Mouse (Mus musculus) thymus, postnatal 14 days (tissue): Measurements from ENCODE around the gene Setd3.
A peak's percentile ranks its signal among the peaks of the same experiment; 100 is the strongest.

ENCODE experiments used
- DNase-seq: peaks from one replicate; pipeline ENCODE4 v3.0.0; 2021

Setd3 gene

DNA sequence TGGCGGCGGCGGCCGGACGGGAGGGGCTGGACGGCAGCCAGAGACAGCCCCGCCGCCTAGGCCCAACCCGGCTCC lies at the start of gene Setd3:
Gene Setd3, minus strand, starts transcription at position 69 of the 75 bp plus-strand sequence.
- DNase-seq, result no peak

DNA sequence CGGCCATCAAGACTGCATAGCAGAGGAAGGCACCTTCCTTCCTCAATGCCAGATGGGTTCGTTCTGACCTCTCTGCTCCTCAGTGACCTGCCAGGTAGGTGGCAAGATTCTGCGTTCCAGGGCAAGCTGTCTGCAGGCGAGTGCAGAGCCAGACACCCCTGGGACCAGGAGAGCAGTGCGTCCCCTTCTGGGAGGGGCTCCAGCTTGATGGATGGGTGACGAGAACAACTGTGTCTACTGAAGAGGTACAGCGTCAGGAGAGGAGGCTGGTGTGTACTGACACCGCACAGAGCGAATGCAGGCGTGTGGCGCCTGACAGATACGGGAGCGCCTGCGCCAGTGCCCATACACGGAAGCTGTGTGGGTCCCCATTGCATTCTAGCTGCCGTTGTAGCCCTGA lies 48.4 kb upstream of the Setd3 start:
- no peak for DNase-seq

DNA sequence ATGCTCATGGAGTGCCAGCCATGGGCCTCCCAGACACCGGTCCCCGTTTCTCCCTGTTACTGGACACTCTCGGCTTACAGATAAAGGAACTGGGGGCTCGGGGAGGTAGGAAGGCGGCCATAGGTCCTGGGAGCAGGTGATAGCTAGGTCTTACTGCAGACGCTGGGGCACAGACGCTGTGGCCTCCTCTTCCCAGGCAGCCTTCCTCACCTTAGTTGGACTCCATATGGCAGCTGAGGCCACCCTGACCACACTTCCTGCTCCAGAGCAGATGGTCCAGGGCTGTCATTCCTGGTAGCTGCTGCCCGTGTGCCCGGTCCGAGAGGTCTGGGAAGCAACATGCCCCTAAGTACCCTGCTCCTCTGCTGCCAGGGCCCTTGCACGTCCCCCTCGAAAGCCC lies 47.8 kb upstream of the Setd3 start:
- DNase-seq, result no peak

DNA sequence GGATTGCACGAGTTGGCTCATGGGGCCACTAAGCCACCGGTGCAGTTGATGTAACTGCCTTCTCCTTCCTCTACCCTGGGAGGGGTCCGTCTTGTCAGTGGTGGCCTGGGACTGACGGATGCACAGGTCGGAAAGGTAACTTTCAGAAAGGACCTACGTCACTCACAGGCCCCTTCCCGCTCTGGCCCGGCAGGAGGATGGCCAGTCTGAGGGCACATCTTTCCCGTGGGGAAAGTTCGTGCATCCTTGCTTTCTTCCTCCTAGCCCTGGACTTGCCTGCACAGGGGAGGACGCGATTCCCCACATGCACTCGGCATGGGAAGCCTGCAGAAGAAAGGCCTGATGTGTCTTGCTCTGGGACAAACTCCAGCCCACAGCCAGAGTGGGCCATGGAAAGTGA lies 47.1 kb upstream of the Setd3 start:
- no peak for DNase-seq

DNA sequence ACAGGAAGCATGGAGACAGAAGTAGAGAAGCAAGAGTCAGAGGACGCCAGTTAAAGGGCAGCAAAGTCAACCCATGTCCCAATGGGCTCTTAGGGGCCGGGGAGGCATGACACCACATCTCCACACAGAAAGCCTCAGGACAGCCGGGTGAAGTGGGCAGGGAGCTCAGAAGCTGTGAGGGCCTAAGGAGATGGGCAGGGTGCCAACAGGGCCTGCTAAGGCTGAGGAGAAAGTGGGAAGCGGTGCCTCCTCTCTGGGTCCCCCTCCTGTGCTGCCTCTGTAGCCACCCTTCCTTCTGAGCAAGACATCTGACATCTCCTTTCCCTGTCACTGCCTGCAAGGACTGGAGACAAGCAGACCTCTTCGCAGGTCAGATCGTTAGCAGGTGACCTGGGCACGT lies 46.7 kb upstream of the Setd3 start:
- no peak for DNase-seq

DNA sequence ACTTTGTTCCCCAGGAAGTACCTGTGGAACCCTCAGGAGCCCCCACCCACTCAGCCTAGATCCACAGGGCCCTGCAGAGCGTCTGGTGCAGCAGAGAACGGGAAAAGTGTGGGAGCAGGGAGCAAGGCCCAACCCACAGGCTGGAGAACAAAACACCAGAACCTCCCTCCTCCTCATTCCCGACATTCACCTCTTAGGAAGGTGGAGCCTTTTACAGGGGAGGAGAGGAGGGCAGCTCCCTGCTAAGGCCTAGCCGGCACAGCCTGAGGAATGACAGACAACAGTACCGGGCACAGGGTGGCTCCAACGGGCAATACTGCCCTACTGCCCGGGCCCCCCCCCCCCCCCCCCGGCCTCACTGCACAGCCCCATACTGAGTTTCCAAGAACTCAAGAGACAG lies 44.2 kb upstream of the Setd3 start:
- no peak for DNase-seq

DNA sequence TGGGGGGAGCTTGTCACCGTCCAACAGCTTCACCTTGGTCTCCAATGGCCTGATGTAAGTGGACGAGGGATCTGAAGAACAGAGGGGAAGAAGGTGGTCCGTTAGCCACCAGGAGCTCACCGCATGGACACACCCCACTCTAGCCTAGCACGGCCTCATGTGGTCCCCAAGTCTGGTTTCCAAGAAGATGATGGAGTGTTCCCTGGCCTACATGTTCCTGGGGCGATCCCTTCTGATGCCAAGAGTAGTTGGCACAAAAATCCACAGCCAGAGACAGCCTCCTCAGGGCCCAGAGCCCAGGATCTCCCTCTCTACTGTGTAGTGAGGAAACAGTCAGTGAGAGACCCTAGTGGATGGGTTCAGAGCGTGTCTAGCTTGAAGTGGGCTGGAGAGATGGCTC lies 42.6 kb upstream of the Setd3 start:
- DNase-seq, result no peak

DNA sequence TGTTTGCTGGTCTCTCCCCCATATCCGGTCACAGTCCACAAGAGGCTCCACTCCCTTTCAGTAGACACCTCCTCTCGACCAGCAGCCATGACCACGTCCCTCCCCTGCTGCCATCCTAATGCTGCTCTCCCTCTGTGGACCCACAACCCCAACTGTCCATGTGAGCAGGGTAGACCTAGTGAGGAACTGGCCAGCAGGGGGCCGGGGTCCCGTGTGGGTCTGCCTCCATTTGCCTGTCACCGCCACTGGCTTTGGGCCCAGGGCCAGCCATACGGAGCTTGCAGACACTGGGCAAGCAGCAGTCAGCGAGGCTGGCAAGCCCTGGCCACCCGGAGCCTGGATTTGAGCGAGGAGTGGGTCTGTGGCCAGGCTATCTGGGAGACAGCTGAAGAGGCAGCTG lies 42.1 kb upstream of the Setd3 start:
- DNase-seq, result no peak

DNA sequence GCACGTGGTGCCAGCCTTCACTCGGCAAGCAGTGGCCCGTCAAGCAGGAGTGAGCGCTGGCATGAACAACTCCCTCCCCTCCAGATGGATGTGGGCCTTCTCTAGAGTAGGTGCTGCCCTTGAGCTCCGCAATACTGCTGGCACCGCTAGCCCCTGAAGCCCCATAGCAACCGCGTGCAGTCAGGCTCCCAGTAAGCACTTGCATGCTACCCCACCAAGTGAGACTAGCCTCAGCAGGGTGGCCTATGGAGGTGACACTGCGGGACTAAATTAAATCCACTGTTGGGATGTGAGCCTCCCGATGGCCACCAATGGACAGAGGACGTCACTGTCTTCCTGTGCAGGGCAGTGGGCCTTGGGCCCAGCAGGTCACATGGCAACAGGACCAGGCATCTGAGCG lies 41.5 kb upstream of the Setd3 start:
- DNase-seq, result no peak

DNA sequence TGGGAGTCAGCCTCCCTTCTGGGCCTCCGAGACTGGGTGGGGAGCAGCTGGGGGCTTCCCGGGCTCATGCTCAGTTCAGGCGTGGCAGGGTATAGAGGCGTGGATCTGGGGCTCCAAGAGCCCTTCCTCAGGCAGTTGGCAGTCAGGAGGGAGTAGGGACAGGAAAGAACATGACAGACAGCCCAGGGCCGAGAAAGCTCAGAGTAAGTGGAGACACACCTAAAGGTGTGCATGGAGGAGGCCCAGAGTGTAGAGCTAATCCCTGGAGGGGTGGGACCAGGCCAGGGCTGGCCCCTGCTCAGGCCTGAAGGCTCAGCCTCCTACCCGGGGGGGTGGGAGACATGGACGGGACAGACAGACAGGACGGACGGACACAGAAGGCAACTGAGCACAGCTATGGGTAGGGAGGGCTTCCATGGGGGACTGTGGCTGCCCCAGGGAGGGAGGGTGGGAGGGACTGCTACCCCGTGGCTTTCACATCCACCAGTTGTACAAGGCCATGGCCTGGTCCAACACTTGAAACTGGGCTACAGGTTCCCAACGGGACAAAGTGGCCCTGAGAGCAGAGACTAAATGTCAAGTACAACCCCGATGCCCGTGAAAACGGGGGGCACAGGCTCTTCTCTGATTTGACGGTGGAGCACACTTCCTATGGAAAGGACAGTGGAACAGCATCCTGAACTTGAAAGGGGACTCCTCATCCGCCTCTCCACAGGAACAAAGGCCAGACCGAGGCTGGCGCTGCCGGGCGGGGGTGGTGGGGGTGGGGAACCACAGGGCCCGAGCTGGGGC lies 40.9 kb upstream of the Setd3 start:
- DNase-seq, result no peak

DNA sequence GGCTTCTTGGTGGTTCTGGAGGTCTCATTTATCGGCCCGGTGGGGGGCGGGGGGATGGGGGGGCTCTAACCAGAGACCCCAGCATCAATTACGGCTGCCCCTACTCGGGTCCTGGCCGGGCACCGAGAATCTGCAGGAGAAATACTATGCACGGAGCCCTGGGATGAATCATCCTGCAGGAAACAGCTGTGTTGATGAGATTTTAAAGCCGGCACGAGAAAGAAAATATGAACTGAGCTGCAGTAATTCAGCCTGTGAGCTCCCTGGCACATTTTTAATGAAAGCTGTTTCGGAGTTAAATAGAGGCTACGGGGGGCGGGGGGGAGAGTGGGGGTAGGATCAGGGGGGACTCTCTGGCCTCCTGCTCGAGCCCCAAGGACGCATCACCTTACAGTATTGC lies 40.0 kb upstream of the Setd3 start:
- no peak for DNase-seq

DNA sequence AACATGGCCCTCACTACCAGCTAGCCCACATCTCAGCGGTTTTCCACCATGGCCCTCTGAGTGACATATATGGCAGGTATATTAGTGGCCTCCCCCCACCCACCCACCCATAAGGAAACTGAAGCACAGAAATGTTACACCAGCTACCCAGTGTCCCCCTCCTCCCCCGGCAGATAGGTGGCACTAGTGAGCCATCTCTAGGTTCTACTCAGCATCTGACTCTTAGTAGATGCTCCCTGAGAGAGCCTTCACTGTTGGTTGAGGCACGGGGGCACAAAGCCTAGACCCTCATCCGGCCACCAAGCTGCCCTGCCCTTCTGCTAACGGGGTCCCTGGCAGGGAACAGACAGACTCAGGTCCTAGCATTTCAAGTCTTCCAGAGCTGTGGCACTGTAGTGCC lies 38.5 kb upstream of the Setd3 start:
- peak; percentile 74 for DNase-seq

DNA sequence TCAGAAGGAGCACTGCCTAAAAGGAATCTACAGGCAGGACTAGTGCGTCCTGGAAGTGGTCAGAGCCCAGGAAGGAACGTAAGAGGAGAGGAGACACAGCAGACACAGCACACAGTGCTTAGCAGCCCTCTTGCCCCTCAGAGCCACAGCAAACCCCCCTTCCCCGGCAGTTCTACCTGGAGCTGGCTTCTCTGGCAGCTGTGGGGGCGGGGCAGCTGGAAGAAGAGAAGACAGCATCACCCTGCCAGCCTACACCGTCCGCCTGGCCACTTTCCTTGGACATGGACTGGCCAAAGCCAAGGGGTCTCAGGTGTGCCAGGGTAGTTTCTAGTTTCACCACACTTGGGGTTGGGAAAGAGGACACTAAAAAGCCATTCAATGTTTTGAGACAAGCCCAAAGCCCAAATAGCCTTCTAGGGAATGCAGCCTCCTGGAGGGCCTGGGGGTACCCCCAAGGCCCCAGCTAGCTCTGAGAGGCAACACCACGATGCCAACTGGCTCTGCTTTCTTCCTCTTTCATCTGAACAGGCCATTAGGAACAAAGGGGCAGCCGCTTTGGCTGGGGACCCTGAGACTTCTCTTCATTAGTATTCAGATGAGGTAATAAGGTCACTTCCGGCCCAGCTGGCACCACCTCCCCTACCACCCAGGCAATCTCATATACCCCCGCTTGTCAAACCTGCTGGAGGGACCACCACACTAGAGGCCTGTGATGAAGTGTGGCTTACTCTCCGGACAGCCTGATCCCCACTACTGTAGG lies 37.7 kb upstream of the Setd3 start:
- DNase-seq, result no peak

DNA sequence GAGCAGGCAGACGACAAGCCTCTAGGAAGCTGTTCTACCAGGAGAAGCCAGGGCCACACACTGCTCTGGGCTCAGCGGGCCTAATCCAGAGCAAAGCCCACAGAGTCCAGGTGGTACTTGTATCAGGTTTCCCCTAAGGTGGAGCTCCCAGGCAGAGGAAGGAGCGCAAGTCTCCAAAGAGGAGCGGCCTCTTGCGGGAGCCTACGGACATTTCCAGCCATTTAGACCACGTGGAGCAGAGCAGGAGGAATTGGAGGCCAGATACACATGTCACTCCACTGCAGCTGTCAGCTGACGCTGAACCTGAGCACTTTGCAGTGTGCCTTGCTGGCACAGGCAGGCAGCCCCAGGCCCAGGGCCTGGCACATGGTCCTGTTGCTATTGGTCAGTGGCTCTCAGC lies 36.0 kb upstream of the Setd3 start:
- no peak for DNase-seq

DNA sequence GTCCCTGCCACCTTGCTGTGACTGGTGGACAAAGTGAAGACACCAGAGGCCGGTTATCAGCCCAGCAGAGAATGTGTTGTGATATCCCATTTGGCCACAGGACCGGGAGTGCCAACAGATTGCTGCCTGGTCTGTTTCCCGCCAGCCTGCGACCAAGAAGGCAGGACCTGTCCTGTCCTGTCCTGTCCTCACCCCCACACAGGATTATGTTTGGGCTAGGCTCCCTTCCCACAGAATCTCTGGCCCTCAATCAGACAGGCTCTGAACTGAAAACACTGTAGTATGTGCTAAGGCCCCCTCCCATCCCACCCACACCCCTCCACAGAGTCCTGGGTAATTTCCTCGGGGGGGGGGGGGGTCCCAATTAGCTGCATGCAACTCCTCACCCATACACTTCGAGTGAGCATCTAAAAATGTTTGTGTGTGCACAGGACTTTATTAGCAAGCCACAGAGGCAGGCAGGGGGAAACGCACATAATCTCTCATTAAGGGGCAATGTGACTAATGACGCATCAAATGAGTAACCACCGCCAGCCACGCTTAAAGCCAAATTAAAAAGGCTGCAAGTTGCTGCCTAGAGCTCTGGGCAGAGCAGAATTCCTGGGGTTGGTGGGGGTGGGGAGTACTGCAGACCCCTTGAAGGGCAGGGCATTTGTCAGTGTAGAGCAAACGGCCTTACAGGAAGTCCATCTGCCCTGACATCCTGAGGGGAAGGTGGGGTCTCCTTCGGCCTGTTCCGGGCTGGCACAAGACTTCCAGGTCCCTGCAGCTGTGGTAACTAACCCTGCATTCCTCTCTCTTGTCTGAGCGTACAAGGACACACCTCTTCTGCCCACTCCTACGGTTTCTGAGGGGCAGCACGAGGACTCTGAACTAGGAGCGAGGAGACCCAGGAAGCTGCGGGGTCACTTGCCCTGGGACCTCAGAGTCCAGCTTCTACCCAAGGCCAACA lies 34.3 kb upstream of the Setd3 start:
- DNase-seq, result no peak

DNA sequence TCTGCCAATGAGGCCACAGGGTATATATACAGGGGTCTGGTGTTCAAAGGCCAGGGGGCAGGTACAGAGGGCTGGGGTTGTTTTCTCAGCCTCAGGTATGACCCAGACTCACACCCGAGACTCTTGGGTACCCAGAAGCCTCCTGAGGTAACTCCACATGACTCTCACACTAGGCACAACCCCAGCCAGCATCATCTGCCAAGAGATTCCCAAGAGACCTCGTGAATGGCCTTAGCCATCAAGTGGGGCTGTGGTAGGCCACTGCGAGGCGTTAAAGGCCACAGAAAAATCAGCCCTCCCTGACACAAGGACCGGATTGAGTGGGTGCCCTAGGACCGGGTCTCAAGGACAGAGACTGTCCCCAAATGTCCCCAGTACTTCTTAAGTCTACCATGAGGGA lies 33.4 kb upstream of the Setd3 start:
- DNase-seq, result no peak

DNA sequence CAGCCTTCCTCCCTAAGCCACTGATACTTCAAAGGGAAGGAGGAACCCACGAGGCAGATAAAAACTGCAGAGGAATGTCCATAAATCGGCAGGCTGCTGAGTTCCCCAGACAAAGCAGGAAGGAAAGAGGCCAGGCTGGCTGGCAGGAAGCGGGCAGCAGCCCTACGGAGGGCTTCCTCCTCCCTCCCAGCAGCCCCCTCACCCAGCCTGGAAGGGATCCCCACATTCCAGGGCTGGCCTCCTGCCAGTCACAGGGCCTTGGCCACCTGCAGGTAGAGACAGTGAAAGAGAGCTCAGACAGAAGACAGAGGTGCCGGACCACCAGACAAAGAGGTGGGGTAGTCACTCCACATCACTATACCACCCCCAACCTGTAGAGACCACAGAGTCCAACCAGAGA lies 33.0 kb upstream of the Setd3 start:
- DNase-seq, result no peak

DNA sequence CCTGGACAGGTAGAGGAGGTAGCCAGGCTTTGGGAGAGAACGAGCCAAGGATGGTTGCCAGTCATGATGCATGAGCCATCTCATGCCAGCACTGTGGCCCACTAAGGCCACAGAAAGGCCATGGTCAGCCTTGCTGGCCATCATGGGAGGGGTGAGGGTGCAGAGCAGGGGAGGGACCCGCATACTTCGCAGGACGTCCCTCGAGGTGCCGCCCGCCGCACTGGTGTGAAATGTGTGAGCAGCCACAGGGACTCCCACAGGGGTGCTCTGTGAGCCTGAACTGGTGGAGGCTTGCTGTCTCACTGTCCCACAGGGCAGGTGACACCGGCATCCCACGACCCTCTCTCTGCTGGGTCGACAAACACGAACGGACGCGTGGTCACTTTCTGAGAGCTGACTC lies 31.5 kb upstream of the Setd3 start:
- DNase-seq, result no peak

DNA sequence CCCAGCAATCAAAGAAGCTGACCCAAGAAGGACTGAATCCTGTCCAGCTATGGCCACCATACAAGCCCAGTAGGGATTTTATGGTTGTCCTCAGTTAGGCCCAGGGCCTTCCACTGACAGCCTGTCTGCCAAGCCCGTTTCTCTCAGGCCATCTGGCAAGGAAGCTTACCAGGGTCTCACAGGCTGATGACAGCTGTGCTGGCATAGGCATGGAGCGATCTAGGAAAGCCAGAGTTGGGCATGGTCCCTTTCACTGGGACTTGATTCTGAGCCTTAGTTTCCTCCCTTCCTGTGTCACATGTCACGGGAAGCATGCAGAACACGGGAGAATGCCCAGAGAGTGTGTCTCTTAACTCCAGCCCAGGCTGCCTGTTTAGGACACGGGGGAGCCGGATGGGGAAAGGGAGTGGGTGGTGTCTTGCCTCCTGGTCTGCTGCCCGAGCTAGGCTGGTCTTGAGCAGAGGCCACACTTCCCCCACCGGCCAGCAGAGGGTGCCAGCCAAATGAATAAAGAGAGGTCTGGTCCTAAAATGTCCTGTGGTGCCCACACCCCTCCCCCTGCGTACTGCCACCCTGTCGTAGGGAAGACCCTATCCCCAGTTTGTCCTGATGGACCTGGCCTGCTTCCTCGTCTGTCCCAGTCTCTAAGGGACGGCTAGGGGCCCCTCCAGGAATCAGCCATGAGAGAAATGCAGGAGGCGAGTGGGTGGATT lies 29.8 kb upstream of the Setd3 start:
- DNase-seq, result peak; percentile 63

DNA sequence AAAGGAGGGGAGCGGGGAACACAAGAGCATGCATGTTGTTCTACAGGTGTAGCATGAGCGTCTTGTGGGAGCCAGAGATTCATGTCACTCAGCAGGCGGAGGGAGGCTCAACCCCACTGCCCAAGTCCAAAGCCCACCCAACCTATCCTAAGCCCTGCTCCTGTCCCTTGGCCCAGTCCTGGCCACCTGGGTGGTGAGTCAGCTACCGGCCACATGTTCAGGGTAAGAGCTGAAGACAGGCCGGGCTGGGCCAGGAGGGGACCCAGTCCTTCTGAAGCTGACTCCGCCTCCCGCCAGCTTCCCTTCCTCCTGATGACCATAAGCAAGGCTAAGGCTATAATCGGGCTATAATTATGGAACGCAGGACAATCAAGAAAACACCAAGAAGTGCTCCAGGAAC lies 29.1 kb upstream of the Setd3 start:
- DNase-seq, result no peak

DNA sequence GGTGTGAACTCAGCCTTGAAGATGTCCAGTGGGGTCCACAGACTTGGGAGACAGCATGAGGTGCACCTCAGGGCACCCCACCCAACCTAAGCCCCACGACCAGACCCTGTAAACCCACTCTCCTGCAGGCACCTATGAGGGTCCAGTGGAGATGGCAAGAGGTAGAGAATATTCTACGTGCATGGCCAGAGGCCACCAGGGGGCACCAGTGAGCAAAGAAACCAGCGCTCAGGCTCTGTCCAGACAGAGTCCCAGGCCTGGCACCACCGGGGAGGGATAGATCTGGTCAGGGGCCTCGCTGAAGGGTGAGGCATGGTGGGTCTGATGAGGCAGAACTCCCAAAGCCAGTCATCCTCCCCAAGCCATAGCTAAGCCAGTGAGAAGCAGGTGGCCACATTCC lies 27.5 kb upstream of the Setd3 start:
- DNase-seq, result peak; percentile 74

DNA sequence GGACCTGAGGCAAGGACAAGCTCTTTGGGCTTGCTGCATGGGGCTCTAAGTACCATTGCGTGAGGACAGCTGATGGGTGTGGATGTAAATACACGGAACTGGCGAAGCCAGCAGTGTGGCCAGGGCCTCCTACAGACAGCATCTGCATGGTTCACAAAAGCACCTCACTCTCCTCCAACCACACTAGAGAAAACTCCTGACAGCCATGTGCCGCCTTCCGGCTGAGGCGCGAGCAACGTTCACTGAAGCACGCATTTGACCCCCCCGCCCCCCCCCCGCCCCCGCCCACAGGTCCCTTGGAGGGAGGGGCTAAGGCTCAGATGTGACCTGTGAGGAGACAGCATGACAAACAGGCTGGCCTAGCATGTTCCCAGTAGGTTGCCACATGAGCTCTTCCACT lies 25.9 kb upstream of the Setd3 start:
- DNase-seq, result no peak

DNA sequence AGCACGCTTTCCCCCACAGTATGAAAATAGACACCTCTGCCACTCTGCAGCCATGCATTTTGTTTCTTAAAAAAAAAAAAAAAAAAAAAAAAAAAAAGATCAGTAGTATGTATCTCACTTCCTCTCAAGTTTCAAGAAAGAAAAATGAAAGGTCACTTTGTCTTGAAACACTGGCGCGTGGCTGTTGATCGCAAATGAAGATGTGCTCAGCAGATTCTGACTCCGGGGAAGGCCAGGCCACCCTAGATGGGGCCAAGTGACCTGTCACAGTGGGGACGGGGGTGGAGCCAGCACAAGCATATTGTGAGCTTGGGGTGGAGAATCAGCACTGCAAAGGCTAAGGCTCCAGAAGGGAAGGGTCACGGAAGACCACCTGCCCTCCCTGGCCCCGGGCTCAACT lies 24.8 kb upstream of the Setd3 start:
- DNase-seq, result no peak

DNA sequence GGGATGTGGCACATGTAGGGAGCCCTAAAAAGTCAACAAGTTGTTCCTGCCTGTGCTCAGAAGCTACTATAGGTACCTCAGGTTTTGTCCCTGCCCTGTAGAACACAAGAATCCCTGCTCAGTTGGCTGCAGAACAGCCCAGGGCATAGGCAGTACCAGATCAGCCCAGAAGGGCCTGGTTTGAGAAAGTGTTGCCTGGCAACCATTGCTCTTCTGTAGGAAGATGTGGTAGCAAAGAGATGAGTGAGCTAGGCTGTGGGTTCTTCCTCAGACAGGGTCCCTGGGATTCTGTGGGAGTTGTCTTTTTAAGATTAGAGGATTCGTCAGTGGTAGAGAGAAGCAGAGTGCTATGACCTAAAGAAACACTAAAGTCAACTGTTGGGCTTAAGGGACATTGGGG lies 21.0 kb upstream of the Setd3 start:
- DNase-seq, result no peak
